Mouse (Mus musculus): Measurements from ENCODE around the gene Kdelc1. TPM values are rescaled to one million over a fixed set of nuclear protein-coding genes. Genes with fewer than 3 reads are reported as not detected.

The Kdelc1 gene
- 10.0 and 11.7 TPM in 2 replicates for polyA plus RNA-seq (2012; rRNA removed)

GRCm38 (mm10) chr1:44118239-44119054 lies at the start of gene Kdelc1, which contains the start of gene Bivm:
Gene Kdelc1, minus strand, starts transcription at chr1:44118808.
Gene Bivm, plus strand, starts transcription at chr1:44118957.

GRCm38 (mm10) chr1:44147563-44148381 lies 29.2 kb upstream of the Kdelc1 start, which contains the start of gene Ercc5:
Gene Ercc5, plus strand, starts transcription at chr1:44147744.

GRCm38 (mm10) chr1:44102259-44102717 lies 16.3 kb downstream of the Kdelc1 start, which contains the start of gene Tex30:
Gene Tex30, minus strand, starts transcription at chr1:44102441.

GRCm38 (mm10) chr1:44061836-44062235 lies 56.8 kb downstream of the Kdelc1 start, which contains the start of gene Gm8251:
Gene Gm8251, minus strand, starts transcription at chr1:44061936.

Other genes with a start within 250 kb of the Kdelc1 start
- gene Tpp2, start 185.2 kb downstream of the Kdelc1 start, polyA plus RNA-seq (2012; rRNA removed): 11.3 and 11.9 TPM in 2 replicates
- gene Mettl21c, start 98.8 kb downstream of the Kdelc1 start, polyA plus RNA-seq (2012; rRNA removed): 0.02 and 0.03 TPM in 2 replicates
- 0.35 and 0.41 TPM in 2 replicates for gene Gm8251, start 56.9 kb downstream of the Kdelc1 start, polyA plus RNA-seq (2012; rRNA removed)
- 22.9 and 25.3 TPM in 2 replicates for gene Tex30, start 16.4 kb downstream of the Kdelc1 start, polyA plus RNA-seq (2012; rRNA removed)
- gene Bivm, start 149 bp upstream of the Kdelc1 start, polyA plus RNA-seq (2012; rRNA removed): 2.3 and 2.6 TPM in 2 replicates
- 4.7 and 5.1 TPM in 2 replicates for gene Ercc5, start 28.9 kb upstream of the Kdelc1 start, polyA plus RNA-seq (2012; rRNA removed)
- not detected in 2 replicates for gene Mettl21e, start 100.2 kb upstream of the Kdelc1 start, polyA plus RNA-seq (2012; rRNA removed)

Measured in liver, embryonic 14 days (tissue).